Mouse (Mus musculus): ENCODE results near the gene Dhrs7c.

Gene Dhrs7c

GRCm38 (mm10) chr11:67845193-67845592, 47.2 kb downstream of the Dhrs7c start:
- DNase-seq (ENCODE audit: low spot score): no peak

GRCm38 (mm10) chr11:67851770-67852169, 53.8 kb downstream of the Dhrs7c start:
- no peak for DNase-seq (ENCODE audit: low spot score)

- DNase-seq (ENCODE audit: low spot score): no peak
Measured at GRCm38 (mm10) chr11:67853996-67854395, 56.0 kb downstream of the Dhrs7c start.

GRCm38 (mm10) chr11:67855035-67855434, 57.0 kb downstream of the Dhrs7c start:
- DNase-seq (ENCODE audit: low spot score): no peak

DNA sequence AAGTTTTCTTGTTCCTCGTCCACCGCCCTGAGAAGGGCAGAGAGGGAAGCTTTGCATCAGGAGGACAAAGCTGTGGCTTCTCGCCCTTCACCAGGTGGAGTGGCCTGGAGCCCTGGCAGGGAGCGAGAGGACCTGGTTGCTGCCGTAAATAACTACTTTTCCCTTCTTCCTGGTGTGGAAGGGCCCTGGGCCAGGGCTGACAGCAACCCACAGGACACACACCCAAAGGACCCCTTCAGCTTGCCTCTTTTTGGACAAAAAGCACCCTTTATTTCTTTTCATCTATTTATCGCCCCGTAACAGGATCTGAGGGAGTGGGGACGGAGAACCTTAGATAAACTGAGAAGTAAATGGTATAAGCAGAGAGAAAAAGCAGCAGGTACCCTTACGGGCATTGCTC, 60.5 kb downstream of the Dhrs7c start:
- DNase-seq (ENCODE audit: low spot score): no peak

DNA sequence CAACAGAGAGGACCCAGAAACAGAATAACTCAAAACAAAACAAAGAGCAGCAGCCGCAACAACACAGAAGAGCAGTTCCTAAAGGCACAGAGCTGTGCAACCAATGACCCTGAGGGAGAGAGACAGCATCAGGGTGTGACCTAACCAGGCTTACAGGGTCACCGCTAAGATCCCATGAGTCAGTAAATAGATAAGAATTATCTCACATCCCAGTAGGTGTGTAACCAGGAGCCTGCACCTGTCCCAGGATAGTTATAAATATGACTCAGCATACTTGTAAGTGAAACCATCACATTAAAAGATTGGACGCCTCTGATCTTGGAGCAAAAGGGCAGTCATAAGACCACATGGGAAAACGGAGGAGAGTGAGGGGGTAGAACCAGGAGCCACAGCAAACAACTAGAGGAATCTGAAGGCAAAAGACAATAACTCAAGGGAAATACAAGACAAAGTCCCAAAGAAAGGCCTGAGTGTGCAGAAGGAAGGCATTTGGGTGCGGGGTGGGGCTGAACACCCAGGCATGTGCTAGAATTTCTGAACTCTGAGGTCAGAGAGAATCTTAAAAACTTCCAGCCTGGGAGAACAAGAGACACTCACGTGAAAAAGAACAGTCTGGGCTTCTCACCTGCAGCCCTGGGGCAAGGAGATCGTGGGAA, 62.9 kb downstream of the Dhrs7c start:
- DNase-seq (ENCODE audit: low spot score): peak; percentile 59

GRCm38 (mm10) chr11:67861399-67861838, 63.4 kb downstream of the Dhrs7c start:
- peak; percentile 59 for DNase-seq (ENCODE audit: low spot score)

DNA sequence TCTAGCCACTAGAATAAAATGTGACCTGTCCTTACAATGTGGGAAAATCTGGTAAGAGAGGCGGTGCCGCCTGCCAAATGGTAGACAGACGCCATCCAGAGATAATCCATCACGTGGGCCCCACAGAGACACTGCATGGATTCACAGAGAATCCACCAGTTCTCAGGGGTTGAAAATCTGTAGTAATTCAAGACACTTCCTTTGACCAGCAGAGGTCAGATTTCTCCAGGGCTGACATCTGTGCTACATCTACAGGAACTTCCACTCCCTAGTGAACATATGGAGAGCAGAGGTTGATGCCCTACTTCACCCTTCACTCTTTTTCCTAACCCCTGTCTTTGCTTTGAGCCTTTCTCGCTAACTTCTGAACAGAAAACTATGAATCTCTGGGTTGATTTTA, 67.1 kb downstream of the Dhrs7c start:
- DNase-seq (ENCODE audit: low spot score): no peak
